Mouse (Mus musculus) forebrain, embryonic 10.5 days (tissue): Measurements from ENCODE around the gene Snx4. TPM values are rescaled to one million over a fixed set of nuclear protein-coding genes. Genes with fewer than 3 reads are reported as not detected.
A peak's percentile ranks its signal among the peaks of the same experiment; 100 is the strongest.

Experiments
- DNase-seq: peaks from one replicate; pipeline ENCODE4 v3.0.0-alpha.2; 2017; ENCODE audit warnings: low spot score; ENCODE audit errors: extremely low spot score
- H3K27ac ChIP-seq: fragments of 300-500 bp; sonication (generic); 2 replicates; pipeline ENCODE4 v1.5.1; 2016; ENCODE audit warnings: mild to moderate bottlenecking
- H3K27me3 ChIP-seq: fragments of 300-500 bp; sonication (generic); 2 replicates; pipeline ENCODE4 v1.6.1; 2016; ENCODE audit warnings: mild to moderate bottlenecking; ENCODE audit not compliant: poor library complexity, severe bottlenecking
- H3K36me3 ChIP-seq: fragments of 300-500 bp; sonication (generic); replicated peaks from 2 replicates; pipeline ENCODE4 v1.6.1; 2016; ENCODE audit warnings: mild to moderate bottlenecking, moderate library complexity
- H3K4me1 ChIP-seq: fragments of 300-500 bp; sonication (generic); 2 replicates; pipeline ENCODE4 v1.6.1; 2016
- H3K4me3 ChIP-seq: fragments of 300-500 bp; sonication (generic); 2 replicates; pipeline ENCODE4 v1.5.1; 2016; ENCODE audit warnings: mild to moderate bottlenecking, moderate library complexity
- H3K9me3 ChIP-seq: fragments of 300-500 bp; sonication (generic); 2 replicates; pipeline ENCODE4 v1.6.1; 2016; ENCODE audit warnings: mild to moderate bottlenecking, moderate library complexity
- WGBS: fragments of 180-500 bp; shearing (Covaris S2); methylation state at CpG from one replicate; pipeline ENCODE4 v1.1.7; 2016; 5-methylcytosine and 5-hydroxymethylcytosine counted together
- polyA plus RNA-seq: library from polyadenylated mRNA; unstranded; fragments of >200 nt; fragmentation: Nextera tagmentation; extraction: Ambion mirVana; gene quantifications from 2 replicates; pipeline ENCODE4 v1.2.1, GENCODE M21; 2016

Snx4 gene
- polyA plus RNA-seq, 1 experiment from 2014 or later = 69.9 TPM

DNA sequence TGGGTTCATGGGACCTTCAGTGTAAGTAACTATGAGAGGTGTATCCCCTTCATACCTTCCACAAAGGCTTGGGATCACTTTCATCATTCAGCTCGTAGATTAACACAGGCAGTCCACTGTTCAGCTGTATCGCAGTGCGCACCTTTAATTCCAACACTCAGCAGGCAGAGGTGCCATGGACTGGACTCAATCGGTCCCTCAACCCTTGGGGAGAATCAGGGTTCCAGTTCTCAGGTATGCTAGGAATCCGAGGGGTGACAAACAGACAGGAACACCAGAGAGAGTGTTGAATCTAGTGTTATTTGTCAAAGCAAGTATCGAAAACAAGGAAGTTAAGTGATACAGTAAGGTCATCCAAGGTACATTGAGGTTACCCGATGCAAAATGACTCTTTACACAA lies 41.0 kb downstream of the Snx4 start:
- no peak for DNase-seq
- peaks cover 100% of the 10 kb centered on the region for H3K36me3 ChIP-seq
- H3K4me3 ChIP-seq = no peak overlapping the region
- no peak overlapping the region for H3K27ac ChIP-seq
- H3K4me1 ChIP-seq = no peaks in the 10 kb centered on the region
- H3K9me3 ChIP-seq = peaks cover 12% of the 10 kb centered on the region
- no peaks in the 10 kb centered on the region for H3K27me3 ChIP-seq
- WGBS = 95% methylated on average over 7 of the region's 7 CpGs

DNA sequence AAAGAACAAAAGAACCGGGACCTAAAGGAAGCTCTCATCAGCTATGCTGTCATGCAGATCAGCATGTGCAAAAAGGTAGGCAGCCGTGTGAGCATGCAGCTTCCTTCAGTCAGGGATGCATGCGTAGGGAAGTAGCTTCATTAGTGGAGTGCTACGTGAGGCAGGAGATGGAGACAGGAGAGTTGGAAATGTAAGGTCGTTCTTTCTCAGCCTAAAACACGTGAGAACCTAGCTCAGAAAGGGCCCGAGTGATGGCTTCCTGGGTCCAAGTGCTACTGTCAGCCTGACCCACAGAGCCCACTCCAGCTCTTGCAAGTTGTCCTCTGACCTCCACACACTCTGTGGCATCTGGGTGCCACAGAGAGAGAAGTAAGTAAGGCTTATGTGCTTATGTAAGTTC lies 43.4 kb downstream of the Snx4 start:
- no peaks in the 10 kb centered on the region for H3K27me3 ChIP-seq
- H3K4me3 ChIP-seq = no peak overlapping the region
- H3K9me3 ChIP-seq = peaks cover 12% of the 10 kb centered on the region
- no peaks in the 10 kb centered on the region for H3K4me1 ChIP-seq
- no peak overlapping the region for H3K27ac ChIP-seq
- WGBS = 95% methylated on average over 7 of the region's 7 CpGs
- peaks cover 97% of the 10 kb centered on the region for H3K36me3 ChIP-seq
- no peak for DNase-seq

DNA sequence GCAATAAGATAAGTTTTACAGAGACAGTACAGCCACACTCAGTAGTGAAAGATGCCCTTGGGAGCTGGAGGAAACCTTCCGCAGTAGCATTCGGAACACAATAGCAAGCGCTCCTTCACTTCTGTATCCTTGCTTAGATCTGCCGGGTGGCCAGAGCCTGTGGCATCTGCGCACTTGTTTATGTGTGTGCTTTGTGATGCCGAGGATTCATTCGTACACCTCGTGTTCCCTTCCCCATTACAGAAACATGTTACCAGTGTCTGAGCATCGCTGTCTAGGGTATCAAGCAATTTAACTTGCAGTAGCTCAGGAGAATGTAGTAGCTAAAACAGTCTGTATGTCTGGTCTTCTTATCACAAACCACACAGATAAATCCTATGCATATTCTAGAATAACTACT lies 44.1 kb downstream of the Snx4 start:
- Histone ChIP-seq H3K4me1 (no peaks in the 10 kb centered on the region), H3K9me3 (peaks cover 12% of the 10 kb centered on the region), H3K27me3 (no peaks in the 10 kb centered on the region), H3K27ac (no peak overlapping the region), H3K36me3 (peaks cover 97% of the 10 kb centered on the region), H3K4me3 (no peak overlapping the region)
- 97% methylated on average over 9 of the region's 9 CpGs for WGBS
- no peak for DNase-seq

DNA sequence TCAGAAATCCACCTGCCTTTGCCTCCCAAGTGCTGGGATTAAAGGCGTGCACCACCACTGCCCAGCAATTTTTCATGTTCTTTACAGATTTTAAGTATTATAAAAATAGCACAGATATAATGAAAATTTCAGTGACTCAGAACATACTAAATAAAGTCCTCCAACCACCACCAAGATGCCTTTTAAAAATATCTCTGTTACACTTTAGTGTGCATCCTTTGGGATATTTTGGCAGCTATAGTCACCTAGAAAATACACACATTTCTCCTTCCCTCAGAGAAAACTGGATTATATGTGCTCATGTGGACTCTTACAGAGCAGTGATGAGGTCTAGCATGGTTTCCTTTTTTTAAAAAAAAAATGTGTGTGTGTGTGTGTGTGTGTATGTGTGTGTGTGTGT lies 46.3 kb downstream of the Snx4 start:
- Histone ChIP-seq H3K4me1 (no peaks in the 10 kb centered on the region), H3K4me3 (no peak overlapping the region), H3K27ac (no peak overlapping the region), H3K9me3 (peaks cover 2% of the 10 kb centered on the region), H3K36me3 (peaks cover 88% of the 10 kb centered on the region), H3K27me3 (no peaks in the 10 kb centered on the region)
- DNase-seq = no peak
- whole genome bisulfite sequencing = 88% methylated on average over 1 of the region's 1 CpGs

GRCm38 (mm10) chr16:33306633-33307070 lies 55.4 kb downstream of the Snx4 start:
- WGBS = 21% methylated on average over 4 of the region's 4 CpGs

DNA sequence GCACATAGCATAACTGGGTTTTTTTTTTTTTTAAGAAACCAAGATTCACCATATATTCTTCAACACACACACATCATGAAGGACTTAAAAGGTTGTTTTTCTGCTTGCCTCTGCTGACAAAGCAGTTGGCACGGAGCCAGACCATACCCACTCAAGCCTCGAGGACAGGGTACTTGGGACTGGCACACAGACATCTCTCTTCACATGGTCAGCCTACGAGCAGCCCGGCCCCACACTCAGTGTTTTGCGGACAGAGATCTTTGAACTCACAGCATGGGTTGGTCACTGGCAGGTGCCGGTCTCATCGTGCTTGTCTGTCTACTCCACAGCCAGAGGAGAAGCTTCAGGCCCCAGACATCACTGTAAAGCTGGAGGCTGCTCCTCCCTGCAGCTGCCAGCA lies 56.5 kb downstream of the Snx4 start:
- 88% methylated on average over 7 of the region's 7 CpGs for WGBS
- Histone ChIP-seq H3K9me3 (no peaks in the 10 kb centered on the region; the same call in 1 of the 2 replicates), H3K4me3 (no peak overlapping the region), H3K36me3 (peaks cover 9% of the 10 kb centered on the region; the same call in 1 of the 2 replicates), H3K4me1 (peaks cover 10% of the 10 kb centered on the region), H3K27ac (no peak overlapping the region), H3K27me3 (no peaks in the 10 kb centered on the region)
- no peak for DNase-seq

More at GRCm38 (mm10) chr16:33306633-33307070, 55.4 kb downstream of the Snx4 start:
- peak; percentile 67 for DNase-seq
- peaks cover 10% of the 10 kb centered on the region for H3K4me1 ChIP-seq
- no peaks in the 10 kb centered on the region for H3K27me3 ChIP-seq
- H3K9me3 ChIP-seq = no peaks in the 10 kb centered on the region
- peaks cover 9% of the 10 kb centered on the region; the same call in 1 of the 2 replicates for H3K36me3 ChIP-seq
- H3K4me3 ChIP-seq = no peak overlapping the region
- no peak overlapping the region for H3K27ac ChIP-seq

GRCm38 (mm10) chr16:33309066-33309465 lies 57.8 kb downstream of the Snx4 start:
- Histone ChIP-seq H3K4me3 (no peak overlapping the region), H3K4me1 (peaks cover 10% of the 10 kb centered on the region), H3K27ac (no peak overlapping the region), H3K9me3 (no peaks in the 10 kb centered on the region; the same call in 1 of the 2 replicates), H3K27me3 (no peaks in the 10 kb centered on the region), H3K36me3 (peaks cover 9% of the 10 kb centered on the region; the same call in 1 of the 2 replicates)
- WGBS = 81% methylated on average over 3 of the region's 3 CpGs
- no peak for DNase-seq

GRCm38 (mm10) chr16:33315611-33316010 lies 64.4 kb downstream of the Snx4 start:
- Histone ChIP-seq H3K27ac (no peak overlapping the region), H3K9me3 (no peaks in the 10 kb centered on the region; the same call in 1 of the 2 replicates), H3K27me3 (no peaks in the 10 kb centered on the region), H3K36me3 (no peaks in the 10 kb centered on the region), H3K4me1 (0 out of 2 replicates have a peak, but pooled peaks cover 8% of the 10 kb centered on the region), H3K4me3 (no peak overlapping the region)
- no peak for DNase-seq
- 88% methylated on average over 4 of the region's 4 CpGs for WGBS

- H3K36me3 ChIP-seq = no peaks in the 10 kb centered on the region
- 61% methylated on average over 3 of the region's 3 CpGs for WGBS
- no peak overlapping the region for H3K4me3 ChIP-seq
- DNase-seq = no peak
- H3K27me3 ChIP-seq = no peaks in the 10 kb centered on the region
- H3K27ac ChIP-seq = no peak overlapping the region
- H3K9me3 ChIP-seq = no peaks in the 10 kb centered on the region; the same call in 1 of the 2 replicates
- H3K4me1 ChIP-seq = peaks cover 13% of the 10 kb centered on the region; the same call in 1 of the 2 replicates
These were observed 66.4 kb downstream of the Snx4 start for GRCm38 (mm10) chr16:33317646-33318045.

DNA sequence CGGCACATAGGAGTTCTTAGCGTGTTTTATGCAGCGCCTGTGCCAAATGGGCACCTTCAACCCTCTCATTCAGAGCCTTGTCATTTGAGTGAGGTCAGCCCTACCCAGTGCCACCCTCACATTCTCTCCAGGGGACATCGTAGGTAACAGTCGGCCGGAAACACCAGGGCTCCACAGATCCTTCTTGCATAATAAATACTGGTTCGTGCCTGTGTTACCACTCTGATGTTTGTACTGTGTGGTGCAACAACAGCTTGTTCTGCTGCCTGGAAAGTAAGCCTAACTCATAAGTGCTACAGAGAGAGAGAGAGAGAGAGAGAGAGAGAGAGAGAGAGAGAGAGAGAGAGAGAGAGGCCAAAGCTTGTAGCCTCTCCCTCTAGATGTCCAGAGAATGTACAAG lies 66.8 kb downstream of the Snx4 start:
- H3K4me1 ChIP-seq = peaks cover 13% of the 10 kb centered on the region; the same call in 1 of the 2 replicates
- H3K27ac ChIP-seq = no peak overlapping the region
- no peaks in the 10 kb centered on the region for H3K36me3 ChIP-seq
- no peaks in the 10 kb centered on the region; the same call in 1 of the 2 replicates for H3K9me3 ChIP-seq
- no peak for DNase-seq
- 90% methylated on average over 7 of the region's 7 CpGs for WGBS
- no peaks in the 10 kb centered on the region for H3K27me3 ChIP-seq
- H3K4me3 ChIP-seq = no peak overlapping the region

GRCm38 (mm10) chr16:33325704-33326455 lies 74.6 kb downstream of the Snx4 start:
- Histone ChIP-seq H3K27me3 (no peaks in the 10 kb centered on the region), H3K27ac (peak overlapping the region; percentile 76), H3K4me3 (no peak overlapping the region), H3K9me3 (no peaks in the 10 kb centered on the region), H3K4me1 (peaks cover 21% of the 10 kb centered on the region), H3K36me3 (no peaks in the 10 kb centered on the region)
- 32% methylated on average over 12 of the region's 12 CpGs for WGBS
- peak; percentile 46 for DNase-seq

GRCm38 (mm10) chr16:33326589-33326988 lies 75.3 kb downstream of the Snx4 start:
- H3K4me3 ChIP-seq = no peak overlapping the region
- DNase-seq = no peak
- peaks cover 21% of the 10 kb centered on the region for H3K4me1 ChIP-seq
- no peaks in the 10 kb centered on the region for H3K36me3 ChIP-seq
- H3K27me3 ChIP-seq = no peaks in the 10 kb centered on the region
- WGBS = 74% methylated on average over 9 of the region's 9 CpGs
- peak overlapping the region; percentile 76 for H3K27ac ChIP-seq
- no peaks in the 10 kb centered on the region for H3K9me3 ChIP-seq

DNA sequence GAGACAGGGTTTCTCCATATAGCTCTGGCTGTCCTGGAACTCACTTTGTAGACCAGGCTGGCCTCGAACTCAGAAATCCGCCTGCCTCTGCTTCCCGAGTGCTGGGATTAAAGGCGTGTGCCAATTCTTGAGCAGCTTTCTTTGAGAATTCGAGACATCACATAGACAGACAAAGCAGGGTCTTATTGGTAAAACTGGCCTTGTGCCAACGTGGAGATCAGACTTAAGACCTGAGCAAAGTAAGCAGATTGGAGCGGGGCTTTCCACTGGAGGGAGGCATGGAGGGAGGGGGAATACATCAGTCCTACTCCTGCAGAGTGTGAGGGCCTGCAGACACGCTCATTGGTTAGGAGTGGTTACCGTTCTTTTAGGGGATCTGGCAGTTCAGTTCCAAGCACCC lies 75.9 kb downstream of the Snx4 start:
- H3K27ac ChIP-seq = no peak overlapping the region
- H3K4me3 ChIP-seq = no peak overlapping the region
- no peaks in the 10 kb centered on the region for H3K27me3 ChIP-seq
- H3K9me3 ChIP-seq = no peaks in the 10 kb centered on the region
- WGBS = 90% methylated on average over 9 of the region's 9 CpGs
- DNase-seq = no peak
- peaks cover 16% of the 10 kb centered on the region for H3K4me1 ChIP-seq
- no peaks in the 10 kb centered on the region for H3K36me3 ChIP-seq
